Mouse (Mus musculus) embryonic facial prominence, embryonic 14.5 days (tissue): ENCODE results near the gene Mtg1. TPM values are rescaled to one million over a fixed set of nuclear protein-coding genes. Genes with fewer than 3 reads are reported as not detected.

ENCODE experiments used
- polyA plus RNA-seq: library from polyadenylated mRNA; unstranded; fragments of >200 nt; fragmentation: Nextera tagmentation; extraction: Ambion mirVana; gene quantifications from 2 replicates; pipeline ENCODE4 v1.2.1, GENCODE M21; 2014

Gene Mtg1
- polyA plus RNA-seq, 1 experiment from 2014 or later, result 25.4 TPM

Other genes with a start within 250 kb of the Mtg1 start
- 0.77 and 1.5 TPM in 2 replicates for gene Kndc1, start 242.9 kb upstream of the Mtg1 start, polyA plus RNA-seq
- gene Utf1, start 193.8 kb upstream of the Mtg1 start, polyA plus RNA-seq, result 0.22 TPM in 1 of 2 replicates, not detected in the other
- 0.48 and 2.4 TPM in 2 replicates for gene 6430531B16Rik, start 158.8 kb upstream of the Mtg1 start, polyA plus RNA-seq
- 1.5 and 2.4 TPM in 2 replicates for gene Adam8, start 145.0 kb upstream of the Mtg1 start, polyA plus RNA-seq
- gene Zfp511, start 101.2 kb upstream of the Mtg1 start, polyA plus RNA-seq, result 31.1 and 31.4 TPM in 2 replicates
- 46.2 and 58.5 TPM in 2 replicates for gene Tubgcp2, start 100.9 kb upstream of the Mtg1 start, polyA plus RNA-seq
- not detected in 2 replicates for gene Msx3, start 88.5 kb upstream of the Mtg1 start, polyA plus RNA-seq
- gene Caly, start 55.0 kb upstream of the Mtg1 start, polyA plus RNA-seq, result 3.4 and 3.6 TPM in 2 replicates
- 0.60 TPM in 1 of 2 replicates, not detected in the other for gene Prap1, start 44.2 kb upstream of the Mtg1 start, polyA plus RNA-seq
- 26.0 and 29.4 TPM in 2 replicates for gene Fuom, start 35.1 kb upstream of the Mtg1 start, polyA plus RNA-seq
- gene Paox, start 21.8 kb upstream of the Mtg1 start, polyA plus RNA-seq, result 16.7 and 17.8 TPM in 2 replicates
- 136 and 146 TPM in 2 replicates for gene Echs1, start 21.1 kb upstream of the Mtg1 start, polyA plus RNA-seq
- 1.6 and 2.5 TPM in 2 replicates for gene Sprn, start 17.3 kb downstream of the Mtg1 start, polyA plus RNA-seq
- not detected in 2 replicates for gene Olfr522, start 27.2 kb downstream of the Mtg1 start, polyA plus RNA-seq
- gene Olfr523, start 35.7 kb downstream of the Mtg1 start, polyA plus RNA-seq, result 0.20 and 0.22 TPM in 2 replicates
- gene Olfr524, start 68.4 kb downstream of the Mtg1 start, polyA plus RNA-seq, result 0.25 TPM in 1 of 2 replicates, not detected in the other
- gene Cd163l1, start 80.7 kb downstream of the Mtg1 start, polyA plus RNA-seq, result 0.06 TPM in 1 of 2 replicates, not detected in the other
- gene 5830411N06Rik, start 109.7 kb downstream of the Mtg1 start, polyA plus RNA-seq, result not detected in 2 replicates
- not detected in 2 replicates for gene Olfr525, start 183.3 kb downstream of the Mtg1 start, polyA plus RNA-seq
- gene Olfr527, start 196.5 kb downstream of the Mtg1 start, polyA plus RNA-seq, result not detected in 2 replicates
- not detected in 2 replicates for gene Olfr60, start 224.1 kb downstream of the Mtg1 start, polyA plus RNA-seq
- gene Olfr530, start 238.8 kb downstream of the Mtg1 start, polyA plus RNA-seq, result not detected in 2 replicates